Mouse (Mus musculus): ENCODE measurements around the gene Ebpl. TPM values are rescaled to one million over a fixed set of nuclear protein-coding genes. Genes with fewer than 3 reads are reported as not detected.
"Not testable (repeated sequence)": the region's sequence is repeated elsewhere in the genome, so short reads cannot be mapped to it uniquely, and the experiment has no call there.

Ebpl gene
- polyA plus RNA-seq, 1 experiment = 10.8 TPM

- TF ChIP-seq CTCF (IDR thresholded peaks at IDR 0.05; ENCODE audit: low read depth, low read length) = no peak
- TF ChIP-seq EP300 (IDR thresholded peaks at IDR 0.05; ENCODE audit: insufficient read depth, low read depth, low read length) = no peak
- TF ChIP-seq POLR2A (IDR thresholded peaks at IDR 0.05; ENCODE audit: insufficient read depth, low read length) = no peak
- Histone ChIP-seq H3K9ac (ENCODE audit: low read depth, poor library complexity, severe bottlenecking) (no peak overlapping the region), H3K27me3 (ENCODE audit: control insufficient read depth, insufficient read depth, low read length, poor library complexity, severe bottlenecking) (no peaks in the 10 kb centered on the region), H3K36me3 (ENCODE audit: control insufficient read depth, insufficient read depth, low read length, poor library complexity, severe bottlenecking) (no peaks in the 10 kb centered on the region), H3K9me3 (replicated peaks; ENCODE audit: control insufficient read depth, insufficient read depth, low read length, poor library complexity, severe bottlenecking) (no peaks in the 10 kb centered on the region), H3K4me3 (ENCODE audit: low read depth, low read length) (no peak overlapping the region), H3K27ac (ENCODE audit: insufficient read depth, low read length) (no peak overlapping the region), H3K4me1 (ENCODE audit: control insufficient read depth, insufficient read depth, low read length) (no peaks in the 10 kb centered on the region)
Measured at GRCm38 (mm10) chr14:61339381-61339780, 20.9 kb downstream of the Ebpl start.

GRCm38 (mm10) chr14:61330996-61331561 is 29.2 kb downstream of the Ebpl start:
- Histone ChIP-seq H3K27ac (ENCODE audit: insufficient read depth, low read length) (no peak overlapping the region), H3K4me3 (ENCODE audit: low read depth, low read length) (peak overlapping the region; percentile 16; the same call in 1 of the 2 replicates), H3K36me3 (ENCODE audit: control insufficient read depth, insufficient read depth, low read length, poor library complexity, severe bottlenecking) (no peaks in the 10 kb centered on the region), H3K4me1 (ENCODE audit: control insufficient read depth, insufficient read depth, low read length) (peaks cover 2% of the 10 kb centered on the region), H3K9me3 (replicated peaks; ENCODE audit: control insufficient read depth, insufficient read depth, low read length, poor library complexity, severe bottlenecking) (no peaks in the 10 kb centered on the region), H3K9ac (ENCODE audit: low read depth, poor library complexity, severe bottlenecking) (0 out of 2 replicates have a peak overlapping the region, but pooled peaks have one; percentile 17), H3K27me3 (ENCODE audit: control insufficient read depth, insufficient read depth, low read length, poor library complexity, severe bottlenecking) (no peaks in the 10 kb centered on the region)
- TF ChIP-seq CTCF (IDR thresholded peaks at IDR 0.05; ENCODE audit: low read depth, low read length) (peak; percentile 69), EP300 (IDR thresholded peaks at IDR 0.05; ENCODE audit: insufficient read depth, low read depth, low read length) (no peak), POLR2A (IDR thresholded peaks at IDR 0.05; ENCODE audit: insufficient read depth, low read length) (no peak)

GRCm38 (mm10) chr14:61330591-61330990 is 29.6 kb downstream of the Ebpl start:
- Histone ChIP-seq H3K27me3 (ENCODE audit: control insufficient read depth, insufficient read depth, low read length, poor library complexity, severe bottlenecking) (no peaks in the 10 kb centered on the region), H3K9me3 (replicated peaks; ENCODE audit: control insufficient read depth, insufficient read depth, low read length, poor library complexity, severe bottlenecking) (no peaks in the 10 kb centered on the region), H3K27ac (ENCODE audit: insufficient read depth, low read length) (no peak overlapping the region), H3K4me1 (ENCODE audit: control insufficient read depth, insufficient read depth, low read length) (peaks cover 2% of the 10 kb centered on the region), H3K9ac (ENCODE audit: low read depth, poor library complexity, severe bottlenecking) (0 out of 2 replicates have a peak overlapping the region, but pooled peaks have one; percentile 17), H3K4me3 (ENCODE audit: low read depth, low read length) (peak overlapping the region; percentile 6; the same call in 1 of the 2 replicates), H3K36me3 (ENCODE audit: control insufficient read depth, insufficient read depth, low read length, poor library complexity, severe bottlenecking) (no peaks in the 10 kb centered on the region)
- no peak for TF ChIP-seq CTCF (IDR thresholded peaks at IDR 0.05; ENCODE audit: low read depth, low read length)

GRCm38 (mm10) chr14:61327618-61328450 is 32.4 kb downstream of the Ebpl start:
- Histone ChIP-seq H3K27ac (ENCODE audit: insufficient read depth, low read length) (no peak overlapping the region), H3K36me3 (ENCODE audit: control insufficient read depth, insufficient read depth, low read length, poor library complexity, severe bottlenecking) (no peaks in the 10 kb centered on the region), H3K9ac (ENCODE audit: low read depth, poor library complexity, severe bottlenecking) (no peak overlapping the region), H3K4me1 (ENCODE audit: control insufficient read depth, insufficient read depth, low read length) (peaks cover 2% of the 10 kb centered on the region), H3K27me3 (ENCODE audit: control insufficient read depth, insufficient read depth, low read length, poor library complexity, severe bottlenecking) (no peaks in the 10 kb centered on the region), H3K4me3 (ENCODE audit: low read depth, low read length) (no peak overlapping the region), H3K9me3 (replicated peaks; ENCODE audit: control insufficient read depth, insufficient read depth, low read length, poor library complexity, severe bottlenecking) (no peaks in the 10 kb centered on the region)
- TF ChIP-seq EP300 (IDR thresholded peaks at IDR 0.05; ENCODE audit: insufficient read depth, low read depth, low read length) = no peak
- no peak for TF ChIP-seq POLR2A (IDR thresholded peaks at IDR 0.05; ENCODE audit: insufficient read depth, low read length)
- no peak for TF ChIP-seq CTCF (IDR thresholded peaks at IDR 0.05; ENCODE audit: low read depth, low read length)

GRCm38 (mm10) chr14:61327007-61327406 is 33.2 kb downstream of the Ebpl start:
- H3K9ac ChIP-seq (ENCODE audit: low read depth, poor library complexity, severe bottlenecking) = not testable (repeated sequence)
- peak; percentile 42 for TF ChIP-seq CTCF (IDR thresholded peaks at IDR 0.05; ENCODE audit: low read depth, low read length)

GRCm38 (mm10) chr14:61322740-61323139 is 37.5 kb downstream of the Ebpl start:
- no peak overlapping the region for H3K9ac ChIP-seq (ENCODE audit: low read depth, poor library complexity, severe bottlenecking)
- H3K36me3 ChIP-seq (ENCODE audit: control insufficient read depth, insufficient read depth, low read length, poor library complexity, severe bottlenecking) = no peaks in the 10 kb centered on the region
- H3K4me1 ChIP-seq (ENCODE audit: control insufficient read depth, insufficient read depth, low read length) = peaks cover 2% of the 10 kb centered on the region
- no peak for TF ChIP-seq POLR2A (IDR thresholded peaks at IDR 0.05; ENCODE audit: insufficient read depth, low read length)
- no peak for TF ChIP-seq EP300 (IDR thresholded peaks at IDR 0.05; ENCODE audit: insufficient read depth, low read depth, low read length)
- TF ChIP-seq CTCF (IDR thresholded peaks at IDR 0.05; ENCODE audit: low read depth, low read length) = no peak
- no peaks in the 10 kb centered on the region for H3K9me3 ChIP-seq (replicated peaks; ENCODE audit: control insufficient read depth, insufficient read depth, low read length, poor library complexity, severe bottlenecking)
- H3K27ac ChIP-seq (ENCODE audit: insufficient read depth, low read length) = no peak overlapping the region
- H3K4me3 ChIP-seq (ENCODE audit: low read depth, low read length) = no peak overlapping the region
- H3K27me3 ChIP-seq (ENCODE audit: control insufficient read depth, insufficient read depth, low read length, poor library complexity, severe bottlenecking) = no peaks in the 10 kb centered on the region

More at GRCm38 (mm10) chr14:61327007-61327406, 33.2 kb downstream of the Ebpl start:
- not testable (repeated sequence) for H3K9me3 ChIP-seq (replicated peaks; ENCODE audit: control insufficient read depth, insufficient read depth, low read length, poor library complexity, severe bottlenecking); H3K27ac ChIP-seq (ENCODE audit: insufficient read depth, low read length); H3K27me3 ChIP-seq (ENCODE audit: control insufficient read depth, insufficient read depth, low read length, poor library complexity, severe bottlenecking); H3K36me3 ChIP-seq (ENCODE audit: control insufficient read depth, insufficient read depth, low read length, poor library complexity, severe bottlenecking); H3K4me1 ChIP-seq (ENCODE audit: control insufficient read depth, insufficient read depth, low read length); H3K4me3 ChIP-seq (ENCODE audit: low read depth, low read length)

Data from ES-Bruce4 (cell line).